Mouse (Mus musculus): ENCODE results near the gene Rfwd3.
"Not testable (repeated sequence)": the region's sequence is repeated elsewhere in the genome, so short reads cannot be mapped to it uniquely, and the experiment has no call there.

The Rfwd3 gene

GRCm38 (mm10) chr8:111290586-111290985 lies 9.4 kb downstream of the Rfwd3 start:
- no peak for DNase-seq (ENCODE audit: low read depth in 2 of 2, low spot score in 2 of 2)

GRCm38 (mm10) chr8:111285603-111286002 lies 14.4 kb downstream of the Rfwd3 start:
- no peak for DNase-seq (ENCODE audit: low read depth in 2 of 2, low spot score in 2 of 2)

DNA sequence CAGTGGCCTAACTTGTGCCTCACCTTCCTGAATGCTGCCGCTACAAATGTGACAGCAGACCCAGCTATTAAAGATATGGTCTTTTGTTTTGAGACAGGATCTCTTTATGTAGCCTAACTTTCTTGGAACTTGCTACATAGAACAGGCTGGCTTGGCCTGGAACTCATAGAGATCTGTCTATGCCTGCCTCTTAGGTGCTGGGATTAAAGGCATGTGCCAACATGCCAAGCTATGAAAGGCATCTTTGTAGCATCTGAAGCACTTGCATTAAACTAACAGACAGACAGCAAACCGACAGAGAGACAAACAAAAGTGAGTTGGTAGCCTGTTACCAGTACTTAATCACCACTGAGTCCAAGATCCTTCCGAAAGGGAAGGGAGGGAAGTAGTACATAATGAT lies 17.9 kb downstream of the Rfwd3 start:
- DNase-seq (ENCODE audit: low read depth in 2 of 2, low spot score in 2 of 2): no peak

DNA sequence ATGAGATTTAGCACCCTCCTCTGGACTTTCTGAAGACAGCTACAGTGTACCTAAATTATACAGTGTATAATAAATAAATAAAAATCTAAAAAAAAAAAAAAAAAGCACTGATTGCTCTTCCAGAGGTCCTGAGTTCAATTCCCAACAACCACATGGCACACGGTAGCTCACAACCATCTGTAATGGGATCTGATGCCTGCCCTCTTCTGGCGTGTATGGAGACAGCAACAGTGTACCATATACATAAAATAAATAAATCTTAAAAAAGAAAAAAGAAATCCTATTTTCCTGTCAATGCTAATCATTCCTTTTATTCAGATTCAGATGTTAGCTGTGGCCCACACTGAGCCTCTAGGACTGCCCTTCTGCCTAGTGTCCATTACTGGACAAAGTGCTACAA lies 31.7 kb downstream of the Rfwd3 start:
- no peak for DNase-seq (ENCODE audit: low read depth in 2 of 2, low spot score in 2 of 2)

DNA sequence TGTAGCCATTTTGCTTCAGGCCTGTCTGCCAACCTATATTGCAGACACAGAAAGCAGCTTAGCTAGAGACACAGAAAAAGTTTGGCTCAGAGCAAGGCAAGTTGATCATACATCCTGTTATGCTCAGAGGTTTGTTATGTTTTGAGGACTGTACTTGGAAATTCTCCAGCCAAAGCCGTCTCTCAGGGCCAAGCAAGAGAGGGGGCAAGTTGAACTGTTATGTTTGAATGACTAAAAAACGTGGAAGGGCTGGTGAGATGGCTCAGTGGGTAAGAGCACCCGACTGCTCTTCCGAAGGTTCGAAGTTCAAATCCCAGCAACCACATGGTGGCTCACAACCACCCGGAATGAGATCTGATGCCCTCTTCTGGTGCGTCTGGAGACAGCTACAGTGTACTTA lies 33.9 kb downstream of the Rfwd3 start:
- DNase-seq (ENCODE audit: low read depth in 2 of 2, low spot score in 2 of 2): not testable (repeated sequence)

DNA sequence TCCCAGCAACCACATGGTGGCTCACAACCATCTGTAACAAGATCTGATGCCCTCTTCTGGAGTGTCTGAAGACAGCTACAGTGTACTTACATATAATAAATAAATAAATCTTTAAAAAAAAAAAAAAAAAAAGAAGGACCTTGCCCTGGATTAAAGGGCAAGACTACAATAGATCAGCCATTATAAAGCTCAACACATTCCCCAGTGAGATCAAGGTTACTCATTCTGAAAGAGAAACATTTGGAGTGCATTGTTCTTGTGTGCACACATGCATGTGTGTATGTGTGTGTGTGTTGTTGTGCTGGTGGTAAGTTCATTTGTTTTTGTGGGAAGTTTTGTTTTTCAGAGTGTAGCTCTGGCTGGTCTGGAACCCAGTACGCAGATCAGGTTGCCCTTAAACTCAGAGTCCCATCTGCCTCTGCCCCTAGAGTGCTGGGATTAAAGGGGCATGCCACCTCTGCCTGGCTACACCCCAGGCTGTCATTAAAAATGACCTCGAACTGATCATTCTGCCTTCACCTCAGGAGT lies 35.3 kb downstream of the Rfwd3 start:
- DNase-seq (ENCODE audit: low read depth in 2 of 2, low spot score in 2 of 2): no peak

GRCm38 (mm10) chr8:111261981-111262381 lies 38.0 kb downstream of the Rfwd3 start:
- no peak for DNase-seq (ENCODE audit: low read depth in 2 of 2, low spot score in 2 of 2)

DNA sequence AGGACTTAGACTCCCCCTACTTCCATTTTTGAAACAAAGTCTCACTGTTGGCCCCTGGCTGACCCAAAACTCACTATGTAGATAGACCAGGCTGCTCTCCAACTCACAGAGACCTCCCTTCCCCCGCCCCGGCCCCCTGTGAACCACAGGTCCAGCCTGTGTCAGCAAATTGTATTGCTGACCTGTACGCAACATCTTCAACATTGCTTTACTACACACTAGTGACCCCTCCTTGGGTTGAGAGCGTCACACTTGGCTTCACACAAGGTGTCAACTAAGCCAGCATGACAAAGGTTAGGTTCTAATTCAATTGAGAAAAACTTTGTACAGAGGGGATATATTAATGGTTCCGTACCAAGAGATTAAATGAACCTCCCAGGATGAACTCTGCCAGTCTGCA lies 39.8 kb downstream of the Rfwd3 start:
- no peak for DNase-seq (ENCODE audit: low read depth in 2 of 2, low spot score in 2 of 2)

- DNase-seq (ENCODE audit: low read depth in 2 of 2, low spot score in 2 of 2): no peak
Measured at GRCm38 (mm10) chr8:111259408-111259741, 40.6 kb downstream of the Rfwd3 start.

GRCm38 (mm10) chr8:111258631-111259407 lies 41.2 kb downstream of the Rfwd3 start, which contains the start of gene Glg1:
Glg1 (minus strand) TSS chr8:111259216.
- DNase-seq (ENCODE audit: low read depth in 2 of 2, low spot score in 2 of 2): peak; percentile 85 to 92

DNA sequence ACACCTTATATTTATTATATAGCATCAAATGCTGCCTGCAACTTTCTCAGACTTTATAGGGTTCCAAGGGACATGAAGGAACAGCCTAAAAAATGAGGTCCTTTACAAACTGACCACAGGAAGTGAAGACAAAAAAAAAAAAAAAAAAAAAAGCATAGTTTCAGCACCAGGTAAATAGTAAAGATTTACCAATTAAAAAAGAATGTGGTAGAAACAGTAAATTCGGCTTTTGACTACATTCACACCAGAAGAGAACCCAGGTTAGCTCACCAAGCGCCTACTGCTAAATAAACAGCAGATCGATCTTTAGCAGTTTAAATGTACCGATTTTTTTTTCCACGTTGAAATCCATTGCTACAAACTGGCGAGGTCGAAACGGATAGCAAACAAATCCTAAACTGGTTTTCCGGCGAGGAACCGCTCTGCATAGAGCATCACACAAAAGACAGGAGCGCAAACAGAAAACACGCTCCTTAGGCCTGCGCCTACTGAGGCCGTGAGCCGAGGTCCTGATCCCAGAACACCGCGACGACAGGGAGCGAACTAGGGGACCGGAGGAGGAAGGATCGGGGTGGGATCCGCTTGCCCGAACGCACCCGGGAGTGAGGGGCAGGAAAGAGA lies 41.9 kb downstream of the Rfwd3 start:
- DNase-seq (ENCODE audit: low read depth in 2 of 2, low spot score in 2 of 2): no peak

DNA sequence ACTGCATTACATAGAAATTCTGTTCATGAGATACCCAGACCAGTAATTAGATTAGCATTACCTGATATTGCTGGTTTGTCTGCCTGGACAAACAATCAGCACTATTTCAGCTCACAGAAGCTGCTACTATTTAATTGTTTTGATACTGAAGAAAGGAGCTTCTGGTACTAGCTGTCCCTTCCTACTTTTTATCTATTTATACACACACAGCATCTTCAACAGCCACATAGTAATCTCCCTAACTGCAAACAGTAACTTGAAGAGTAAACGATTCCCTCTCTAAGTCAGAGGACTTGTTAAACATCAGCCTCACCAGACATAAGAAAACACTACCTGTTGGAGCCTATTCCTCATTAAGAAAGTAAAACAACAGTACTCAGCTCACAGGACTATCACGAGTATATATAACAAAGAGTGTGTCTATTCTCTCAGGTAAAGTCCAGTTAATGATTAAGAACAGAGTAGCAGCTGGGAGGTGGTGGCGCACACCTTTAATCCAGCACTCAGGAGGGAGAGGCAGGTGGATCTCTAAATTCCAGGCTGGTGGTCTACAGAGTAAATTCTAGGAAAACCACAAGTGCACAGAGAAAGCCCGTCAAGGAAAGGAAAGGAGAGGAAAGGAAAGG lies 47.4 kb downstream of the Rfwd3 start:
- DNase-seq (ENCODE audit: low read depth in 2 of 2, low spot score in 2 of 2): no peak

DNA sequence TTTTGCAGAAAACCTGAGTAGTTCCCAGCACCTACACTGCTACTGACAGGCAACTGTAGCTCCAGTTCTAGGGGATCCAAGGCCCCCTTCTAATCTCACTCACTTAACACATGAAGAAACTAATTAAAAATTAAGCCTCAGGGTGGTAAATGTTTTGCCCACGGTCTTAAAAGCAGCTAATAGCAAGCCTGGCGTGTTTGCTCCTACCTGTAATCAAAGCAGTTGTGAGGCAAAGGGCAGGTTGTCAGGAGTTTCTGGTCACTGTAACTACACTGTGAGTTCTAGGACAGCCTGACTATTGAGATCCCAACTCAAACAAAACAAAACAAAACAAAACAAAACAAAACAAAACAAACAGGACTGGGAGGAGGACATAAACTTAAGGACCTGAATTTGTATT lies 49.9 kb downstream of the Rfwd3 start:
- DNase-seq (ENCODE audit: low read depth in 2 of 2, low spot score in 2 of 2): no peak

DNA sequence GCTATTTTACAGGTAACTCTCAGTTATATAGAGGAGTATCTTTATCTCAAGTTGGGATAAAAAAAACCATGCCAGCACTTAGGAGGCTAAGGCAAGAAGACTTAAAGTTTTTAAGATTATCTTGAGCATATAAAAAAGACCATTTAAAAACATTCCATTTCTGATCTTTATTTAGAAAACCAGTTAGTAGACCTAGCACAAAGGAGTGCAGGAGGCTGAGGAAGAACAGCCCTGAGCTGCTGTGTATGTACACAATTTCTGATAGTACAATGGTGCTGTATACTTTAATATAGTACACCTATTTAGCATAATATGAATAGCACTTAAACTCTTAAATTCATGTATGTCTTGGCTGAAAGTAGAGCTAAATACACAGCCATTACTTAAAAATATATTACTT lies 51.9 kb downstream of the Rfwd3 start:
- DNase-seq (ENCODE audit: low read depth in 2 of 2, low spot score in 2 of 2): no peak

GRCm38 (mm10) chr8:111246864-111247263 lies 53.2 kb downstream of the Rfwd3 start:
- not testable (repeated sequence) for DNase-seq (ENCODE audit: low read depth in 2 of 2, low spot score in 2 of 2)

DNA sequence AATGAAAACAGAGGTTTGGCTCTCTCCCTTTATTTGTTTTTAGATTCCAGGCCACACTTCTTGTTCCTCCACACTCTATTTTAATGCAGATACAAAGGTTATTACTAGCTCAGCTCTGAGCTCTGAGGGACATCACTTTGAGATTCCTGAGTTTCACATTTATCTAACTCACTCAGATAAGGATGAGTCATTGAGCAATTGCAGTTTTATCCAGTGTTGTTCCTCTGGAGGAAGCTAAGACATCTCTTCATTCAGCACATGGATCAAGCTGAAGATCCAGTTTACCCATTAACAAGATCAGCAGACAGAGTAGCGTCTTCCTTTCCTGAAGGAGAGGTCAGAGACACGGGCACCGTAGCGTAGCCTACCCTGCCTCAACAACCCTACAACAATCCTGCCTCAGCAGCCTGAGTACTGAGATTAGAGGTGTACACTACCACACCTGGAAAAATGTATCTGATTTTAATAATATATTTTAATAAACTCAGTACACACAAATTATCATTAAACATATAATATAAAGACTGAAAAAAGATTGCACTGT lies 53.7 kb downstream of the Rfwd3 start:
- no peak for DNase-seq (ENCODE audit: low read depth in 2 of 2, low spot score in 2 of 2)

GRCm38 (mm10) chr8:111237301-111237700 lies 62.7 kb downstream of the Rfwd3 start:
- no peak for DNase-seq (ENCODE audit: low read depth in 2 of 2, low spot score in 2 of 2)

- DNase-seq (ENCODE audit: low read depth in 2 of 2, low spot score in 2 of 2): no peak
Measured at GRCm38 (mm10) chr8:111233730-111234129, 66.3 kb downstream of the Rfwd3 start.

GRCm38 (mm10) chr8:111224153-111224552 lies 75.9 kb downstream of the Rfwd3 start:
- DNase-seq (ENCODE audit: low read depth in 2 of 2, low spot score in 2 of 2): no peak

All from CD8-positive naive resting alpha-beta T cell, adult 2 months (primary cell).